Mouse (Mus musculus) thymus, adult 18-20 months (tissue): ENCODE data around the gene Abca9.

Experiments used
- DNase-seq, 2 experiments: peaks; one replicate each; pipeline ENCODE4 v3.0.0; 2022; ENCODE audit warnings: mixed read lengths in 2 of 2

The Abca9 gene

GRCm38 (mm10) chr11:110167459-110168251 lies at the start of gene Abca9:
TSS of gene Abca9 (minus strand) at chr11:110168196.
- DNase-seq: no peak

- no peak for DNase-seq
Measured at GRCm38 (mm10) chr11:110217118-110217517, 49.1 kb upstream of the Abca9 start.

DNA sequence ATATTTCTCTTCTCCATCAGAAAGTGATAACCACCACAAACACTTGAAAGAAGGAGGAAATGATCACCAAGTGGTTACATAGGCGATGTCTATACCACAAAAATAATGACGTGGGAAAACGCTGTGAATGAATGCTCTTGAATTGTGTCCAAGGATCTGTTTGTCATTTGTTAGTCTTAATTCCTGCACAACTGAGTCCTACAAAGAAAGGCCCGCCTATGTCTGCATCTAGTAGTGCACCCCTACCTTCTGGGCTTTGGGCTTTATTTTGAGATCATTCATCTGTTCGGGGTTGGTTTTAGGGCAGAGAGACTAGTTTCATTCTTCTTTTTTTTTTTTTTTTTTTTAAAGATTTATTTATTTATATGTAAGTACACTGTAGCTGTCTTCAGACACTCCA lies 35.9 kb upstream of the Abca9 start:
- DNase-seq: no peak

DNA sequence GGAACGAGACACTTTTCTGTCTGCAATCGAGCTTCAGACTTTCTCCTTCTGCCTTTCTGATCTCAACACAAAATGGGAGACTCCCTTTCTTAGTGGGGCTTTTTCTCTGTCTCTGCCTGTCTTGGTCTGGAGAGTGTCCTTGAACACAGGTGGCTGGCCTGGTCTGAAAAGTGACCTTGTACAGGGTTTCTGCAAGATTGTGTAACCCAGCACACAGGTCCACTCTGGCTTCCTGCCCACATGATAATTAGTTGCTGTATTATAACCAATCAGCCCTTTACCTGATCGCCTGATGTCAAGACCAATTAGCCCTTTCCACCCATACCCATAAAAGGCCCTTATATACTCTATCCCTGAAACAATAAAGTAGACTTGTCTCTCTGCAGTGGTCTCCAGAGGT lies 30.9 kb upstream of the Abca9 start:
- no peak for DNase-seq

DNA sequence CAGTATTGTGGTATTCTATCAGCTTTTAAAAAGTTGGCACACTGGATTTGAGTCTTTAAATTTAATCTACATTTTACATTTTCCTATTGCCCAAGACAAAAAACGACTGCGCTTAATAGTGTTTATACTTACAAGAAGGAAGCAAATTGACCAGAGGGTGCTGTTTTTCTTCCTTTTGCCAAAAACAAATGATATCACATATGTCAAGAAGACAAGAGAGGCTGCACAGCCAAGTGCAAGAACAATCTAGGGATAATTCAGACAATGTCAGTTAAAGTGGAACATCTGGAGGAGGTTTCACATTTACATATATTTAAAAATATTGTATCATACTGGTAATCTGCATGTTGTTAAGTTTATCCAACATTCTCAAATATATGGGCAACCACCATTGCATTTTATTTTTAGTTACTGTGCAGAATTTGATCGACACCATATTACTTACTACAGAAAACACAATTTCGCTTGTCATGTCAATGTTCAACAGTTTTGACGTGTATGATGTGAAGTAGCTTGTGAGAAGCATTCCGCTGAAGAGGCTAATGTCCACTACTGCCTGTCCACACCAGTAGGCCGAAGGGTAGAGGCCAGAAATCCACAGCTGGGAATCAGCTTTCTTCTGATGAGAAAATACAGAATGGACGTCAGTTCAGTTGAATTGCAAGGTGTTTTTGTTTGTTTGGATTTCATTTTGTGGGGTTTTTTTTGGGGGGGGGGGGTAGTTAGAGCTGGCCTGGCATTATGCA lies 28.7 kb upstream of the Abca9 start:
- no peak for DNase-seq

- no peak for DNase-seq
Measured at GRCm38 (mm10) chr11:110195310-110195709, 27.3 kb upstream of the Abca9 start.

DNA sequence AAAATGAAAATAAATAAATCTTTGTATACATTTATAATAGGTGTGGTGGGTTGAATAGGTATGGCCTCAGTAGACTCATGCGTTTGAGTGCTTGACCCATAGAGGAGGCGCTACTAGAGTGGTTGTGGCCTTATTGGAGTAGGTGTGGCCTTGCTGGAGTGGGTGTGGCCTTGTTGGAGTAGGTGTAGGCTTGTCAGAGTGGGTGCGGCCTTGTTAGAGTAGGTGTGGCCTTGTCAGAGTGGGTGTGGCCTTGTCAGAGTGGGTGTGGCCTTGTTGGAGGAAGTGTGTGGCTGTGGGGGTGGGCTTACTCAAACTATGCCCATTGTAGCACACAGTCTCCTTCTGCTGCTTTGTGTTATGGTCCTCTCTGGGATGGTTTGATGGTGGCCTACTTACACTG lies 3.2 kb upstream of the Abca9 start:
- DNase-seq: no peak

DNA sequence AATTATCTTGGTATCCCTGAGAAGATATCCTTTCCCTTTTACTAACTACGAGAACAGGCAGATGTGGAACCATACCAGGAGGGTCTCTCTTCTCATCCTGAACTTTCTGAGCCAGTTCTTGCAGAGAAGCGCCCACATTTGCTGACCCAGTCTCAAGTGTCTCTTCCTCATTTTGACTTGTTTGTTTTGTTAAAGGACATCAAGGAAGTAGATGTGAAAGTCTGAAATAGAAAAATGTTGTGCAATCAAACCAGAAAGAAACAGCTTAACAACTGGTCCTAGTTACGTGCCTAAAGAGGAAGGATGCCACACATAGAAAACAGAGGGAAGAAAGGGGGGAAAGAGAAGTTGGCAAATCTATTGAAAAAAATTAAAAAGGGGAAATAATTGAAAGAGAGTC lies 2.2 kb downstream of the Abca9 start:
- no peak for DNase-seq

- no peak for DNase-seq
Measured at GRCm38 (mm10) chr11:110165409-110165808, 2.6 kb downstream of the Abca9 start.

DNA sequence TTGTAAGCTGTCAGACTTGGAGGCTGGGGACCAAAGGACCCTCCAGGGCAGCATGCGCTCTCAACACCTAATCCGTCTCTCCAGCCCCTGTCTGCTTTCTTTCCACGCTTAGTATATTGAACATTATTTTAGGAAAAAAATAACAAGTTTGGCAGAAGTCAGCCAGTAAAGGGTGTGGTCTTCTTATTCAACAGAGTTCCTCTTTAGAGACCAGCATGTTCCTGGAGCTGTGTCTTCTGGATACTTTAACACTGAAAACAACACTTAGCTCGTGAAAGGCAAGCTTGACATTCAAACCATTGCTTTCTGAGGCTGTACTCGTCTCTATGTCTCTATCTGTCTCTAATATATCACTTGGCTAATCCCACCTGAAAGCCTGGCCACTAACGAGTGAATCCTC lies 10.9 kb downstream of the Abca9 start:
- DNase-seq: no peak

DNA sequence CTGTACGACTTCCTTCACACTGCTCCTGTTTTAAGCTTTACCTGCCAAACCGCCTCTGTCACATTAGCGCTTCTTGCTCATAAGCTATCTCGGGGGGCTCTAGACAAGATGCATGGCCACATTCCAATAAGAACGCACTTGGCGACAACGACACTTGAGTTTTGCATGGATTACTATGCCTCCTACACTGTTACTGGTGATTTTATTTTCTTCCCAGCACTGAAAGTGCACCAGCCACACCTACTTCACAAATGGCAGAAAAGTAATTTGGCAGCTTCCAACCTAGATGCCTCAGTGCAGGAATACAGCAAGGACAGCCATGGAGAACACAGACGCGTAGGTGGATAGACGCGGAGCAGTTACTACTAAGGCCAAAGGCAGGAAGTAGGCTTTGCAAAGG lies 12.0 kb downstream of the Abca9 start:
- DNase-seq: no peak

GRCm38 (mm10) chr11:110147640-110148039 lies 20.4 kb downstream of the Abca9 start:
- no peak for DNase-seq

DNA sequence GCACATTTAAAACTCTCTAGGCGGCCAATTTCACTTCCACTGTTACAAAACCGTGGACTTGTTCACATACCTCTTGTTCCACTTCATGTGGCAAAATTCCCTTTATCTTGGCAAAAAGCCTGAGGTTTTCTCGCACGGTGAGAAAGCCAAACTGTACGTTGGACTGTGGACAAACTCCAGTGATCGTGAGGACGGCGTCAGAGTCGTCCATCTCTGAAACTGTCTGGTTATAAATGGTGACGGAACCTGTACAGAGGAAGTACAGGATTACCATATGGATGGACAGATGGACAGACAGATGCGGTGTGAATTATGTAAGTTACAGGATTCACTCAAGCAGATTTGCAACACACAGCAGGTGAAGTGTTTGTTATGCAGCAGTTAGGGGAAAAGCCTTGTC lies 22.6 kb downstream of the Abca9 start:
- no peak for DNase-seq

GRCm38 (mm10) chr11:110130760-110131159 lies 37.2 kb downstream of the Abca9 start:
- DNase-seq: no peak

- DNase-seq: no peak
Measured at GRCm38 (mm10) chr11:110111137-110111536, 56.9 kb downstream of the Abca9 start.

DNA sequence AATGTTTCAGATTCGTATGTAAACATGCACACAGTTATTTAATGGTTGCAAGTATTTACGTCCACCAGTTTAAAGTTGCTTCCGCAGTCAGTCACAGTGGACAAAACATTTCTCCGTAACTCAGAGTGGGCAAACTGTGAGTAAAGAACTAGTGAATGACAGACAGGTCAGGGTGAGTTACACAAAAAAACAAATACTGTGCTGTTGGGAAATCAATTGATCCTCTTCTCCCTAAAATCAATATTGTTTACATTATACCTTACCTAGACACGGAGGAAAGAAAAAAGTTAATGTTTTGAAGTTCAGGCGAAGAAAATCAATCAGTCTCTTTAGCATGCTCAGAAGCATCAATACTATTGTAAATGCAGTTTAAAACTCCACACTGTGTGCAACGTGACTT lies 66.6 kb downstream of the Abca9 start:
- DNase-seq: no peak

DNA sequence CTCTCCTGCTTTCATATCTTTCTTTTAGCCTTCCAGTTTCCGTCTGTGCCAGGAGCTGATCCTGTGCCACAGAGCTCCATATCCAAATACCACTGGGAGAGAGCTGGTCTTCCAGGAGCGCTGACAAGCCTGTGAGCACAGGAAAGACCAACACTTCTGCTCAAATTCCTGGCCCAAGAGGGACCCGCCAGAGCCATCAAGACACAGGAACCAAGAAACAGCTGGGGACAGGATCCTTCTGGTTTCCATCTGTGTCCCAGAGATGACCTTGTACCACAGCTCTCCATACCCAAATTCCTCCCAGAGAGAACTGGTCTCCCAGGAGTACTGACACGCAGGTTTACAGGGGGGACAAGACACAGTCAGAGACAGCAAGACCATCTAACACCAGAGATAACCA lies 69.1 kb downstream of the Abca9 start:
- DNase-seq: no peak

GRCm38 (mm10) chr11:110097465-110097864 lies 70.5 kb downstream of the Abca9 start:
- no peak for DNase-seq

DNA sequence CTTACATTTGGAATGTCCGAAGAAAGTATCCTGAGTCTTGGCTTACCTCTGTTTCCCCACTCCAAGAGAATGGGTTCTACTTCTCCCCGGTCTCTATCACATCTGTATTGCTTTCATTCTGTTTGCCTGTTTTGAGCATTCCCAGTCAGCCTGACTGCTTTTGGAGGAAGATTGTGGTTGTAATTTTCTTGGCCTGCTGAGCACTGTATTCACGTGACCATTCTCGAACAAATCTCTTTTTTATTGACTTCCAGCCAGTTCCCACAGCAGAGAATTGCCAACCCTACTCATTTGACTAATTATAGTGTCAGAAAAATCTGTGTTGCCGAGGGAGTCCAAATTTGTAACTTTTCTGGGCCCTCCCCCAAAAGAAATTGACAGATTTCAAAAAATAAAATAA lies 72.1 kb downstream of the Abca9 start, which contains the start of gene Abca8a:
Gene Abca8a (minus strand): TSS at position 121 of the 400 bp plus-strand sequence.
- no peak for DNase-seq

DNA sequence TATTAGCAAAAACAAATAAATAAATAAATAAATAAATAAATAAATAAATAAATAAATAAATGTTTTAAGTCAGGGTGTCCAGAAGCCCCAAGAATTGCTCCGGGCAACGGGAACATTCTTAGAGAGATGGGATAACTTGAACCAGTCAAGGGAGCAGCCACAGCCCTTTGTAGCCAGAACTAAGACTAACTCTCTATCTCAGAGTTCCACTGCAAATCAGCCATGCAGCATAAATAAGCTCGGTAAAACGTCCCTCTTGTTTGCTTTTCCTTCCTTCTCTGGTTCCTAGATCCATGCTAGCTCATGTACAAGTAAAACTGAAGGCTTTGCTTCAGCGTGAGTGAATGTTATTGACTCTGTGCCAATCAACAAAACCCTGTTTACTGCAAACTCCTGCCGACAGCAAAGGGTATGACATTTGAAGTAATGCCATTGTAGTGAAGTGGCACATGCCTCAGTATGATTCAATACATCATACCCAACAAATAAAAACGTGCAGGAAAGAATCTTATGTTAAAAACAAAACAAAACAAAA lies 73.1 kb downstream of the Abca9 start:
- DNase-seq: no peak

DNA sequence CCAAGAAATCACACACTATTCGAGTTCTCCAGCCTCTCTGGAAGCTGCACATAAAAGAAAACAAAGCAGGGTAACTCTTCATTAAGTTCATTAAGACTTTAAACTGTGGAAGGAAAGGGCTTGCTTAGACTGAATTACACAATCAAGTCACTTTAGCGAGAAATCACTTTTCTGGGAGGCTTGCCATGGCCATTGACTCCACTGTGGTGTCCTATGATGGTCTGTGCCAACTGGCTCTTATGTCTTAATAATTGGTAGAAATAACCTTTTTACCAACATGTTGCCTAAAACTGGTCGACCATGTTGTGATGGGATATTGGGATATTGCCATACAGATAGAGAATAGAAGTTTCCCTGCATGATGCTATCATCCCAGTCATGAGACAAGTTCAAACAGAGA lies 73.8 kb downstream of the Abca9 start:
- no peak for DNase-seq

GRCm38 (mm10) chr11:110091328-110091727 lies 76.7 kb downstream of the Abca9 start:
- DNase-seq: no peak

GRCm38 (mm10) chr11:110072158-110072557 lies 95.8 kb downstream of the Abca9 start:
- DNase-seq: no peak

GRCm38 (mm10) chr11:110061032-110061431 lies 107.0 kb downstream of the Abca9 start:
- DNase-seq: no peak
